Mouse (Mus musculus): Measurements from ENCODE around the gene Rgl1.

DNA sequence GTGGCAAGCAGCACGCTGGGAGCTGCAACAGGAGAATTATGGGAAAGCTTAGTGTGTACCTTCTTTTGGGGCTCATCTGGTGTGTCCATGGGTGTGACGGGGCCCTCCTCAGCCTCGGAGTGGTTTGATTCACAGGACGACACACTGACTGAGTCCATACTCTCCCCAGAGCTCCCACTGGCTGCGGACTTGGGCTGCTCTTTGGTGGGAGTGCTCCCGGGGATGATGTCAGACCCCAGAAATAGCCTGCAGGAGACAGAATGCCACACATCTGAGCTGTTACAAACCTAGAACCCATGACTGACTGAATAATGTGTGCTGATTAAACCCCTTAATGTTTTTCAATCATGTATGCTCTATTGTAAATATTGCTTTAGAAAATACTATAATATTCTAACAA lies 237.9 kb downstream of the Rgl1 start:
- TF ChIP-seq CTCF (IDR thresholded peaks at IDR 0.05; ENCODE audit: control insufficient read depth, insufficient read depth, insufficient read length) (no peak), CEBPB (IDR thresholded peaks at IDR 0.05; ENCODE audit: low read depth) (no peak)
